In genomic region chr3:153637336-153637735, GRCm38 (mm10) we compare ENCODE assay signal across 22 mouse cellular contexts.
DNase-seq lines count a peak whose midpoint lies in the region; ATAC-seq lines count a peak whose summit lies in the region.
"Had no signal": no experiment of that assay in that cellular context is flagged by ENCODE, and none has a peak within 500 bp of the region (broad histone marks: within the 10 kb centered on the region; RNA-seq: fewer than 3 reads in every experiment).

No protein-coding gene starts in this region.

- H3K27me3 ChIP-seq in forebrain, embryonic 14.5 days (replicated peaks; ENCODE audit: control insufficient read depth, insufficient read depth, low read length) = no peaks in the 10 kb centered on the region
- no peaks in the 10 kb centered on the region for H3K27me3 ChIP-seq in forebrain, embryonic 15.5 days
- no peaks in the 10 kb centered on the region for H3K27me3 ChIP-seq in midbrain, embryonic 15.5 days (replicated peaks)
- no peaks in the 10 kb centered on the region for H3K27me3 ChIP-seq in midbrain, embryonic 16.5 days (ENCODE audit: control insufficient read depth, insufficient read depth, low read depth, low read length)
- H3K27me3 ChIP-seq: embryonic facial prominence, embryonic 12.5 days; forebrain, embryonic 12.5 days; hindbrain, embryonic 13.5 days had no signal

- no peak overlapping the region for H3K9ac ChIP-seq in forebrain, embryonic 14.5 days (ENCODE audit: low read length)
- no peak overlapping the region for H3K9ac ChIP-seq in forebrain, embryonic 15.5 days (replicated peaks)
- H3K9ac ChIP-seq in midbrain, embryonic 15.5 days = no peak overlapping the region
- H3K9ac ChIP-seq in midbrain, embryonic 16.5 days (ENCODE audit: low read depth, low read length) = no peak overlapping the region
- H3K9ac ChIP-seq: embryonic facial prominence, embryonic 12.5 days; forebrain, embryonic 12.5 days; hindbrain, embryonic 13.5 days had no signal

- WGBS in forebrain, embryonic 14.5 days = no CpG with 5 or more reads among the region's 1 CpGs
- WGBS in forebrain, embryonic 15.5 days = 71% methylated on average over 1 of the region's 1 CpGs
- WGBS in midbrain, embryonic 15.5 days = 67% methylated on average over 1 of the region's 1 CpGs
- no CpG with 5 or more reads among the region's 1 CpGs for WGBS in midbrain, embryonic 16.5 days

- no peak for ATAC-seq in forebrain, embryonic 14.5 days
- ATAC-seq in forebrain, embryonic 15.5 days (replicated peaks) = no peak
- ATAC-seq in midbrain, embryonic 15.5 days (replicated peaks) = peak; percentile 44; the same call in 1 of the 2 replicates
- ATAC-seq in midbrain, embryonic 16.5 days = no peak
- ATAC-seq: CD4-positive, CD25-positive, alpha-beta regulatory T cell, adult 4 months; intestine, embryonic 16.5 days had no signal

- peak; percentile 40 for DNase-seq in cerebellum, adult 11-12 months
- DNase-seq in cerebellum, adult 11 months = no peak
- DNase-seq in forebrain, embryonic 14.5 days (ENCODE audit: low spot score) = peak; percentile 23
- no peak for DNase-seq in thymus, postnatal 36 days
- no peak for DNase-seq in embryo, embryonic 10.5 days (ENCODE audit: low spot score)
- DNase-seq: adrenal gland, adult 8-10 months; adrenal gland, postnatal 36 days; B cell, adult 2 months; gastrocnemius, adult 2 months; heart, adult 18-20 months; heart, postnatal 10 days; kidney, adult 2 months had no signal

- no peaks in the 10 kb centered on the region for H3K36me3 ChIP-seq in forebrain, embryonic 14.5 days (ENCODE audit: control insufficient read depth, insufficient read depth, low read length)
- no peaks in the 10 kb centered on the region for H3K36me3 ChIP-seq in forebrain, embryonic 15.5 days
- no peaks in the 10 kb centered on the region for H3K36me3 ChIP-seq in midbrain, embryonic 15.5 days (replicated peaks)
- no peaks in the 10 kb centered on the region for H3K36me3 ChIP-seq in midbrain, embryonic 16.5 days (ENCODE audit: control insufficient read depth, insufficient read depth, low read length)
- H3K36me3 ChIP-seq: embryonic facial prominence, embryonic 12.5 days; forebrain, embryonic 12.5 days; heart, embryonic 10.5 days; hindbrain, embryonic 13.5 days had no signal

- H3K9me3 ChIP-seq in forebrain, embryonic 14.5 days (replicated peaks; ENCODE audit: control insufficient read depth, low read length) = no peaks in the 10 kb centered on the region
- H3K9me3 ChIP-seq in forebrain, embryonic 15.5 days = no peaks in the 10 kb centered on the region
- H3K9me3 ChIP-seq in midbrain, embryonic 15.5 days = no peaks in the 10 kb centered on the region
- no peaks in the 10 kb centered on the region for H3K9me3 ChIP-seq in midbrain, embryonic 16.5 days (replicated peaks; ENCODE audit: control insufficient read depth, low read length, poor library complexity, severe bottlenecking)
- H3K9me3 ChIP-seq: embryonic facial prominence, embryonic 12.5 days; forebrain, embryonic 12.5 days; G1E; heart, embryonic 10.5 days; hindbrain, embryonic 13.5 days had no signal

- no peak overlapping the region for H3K4me2 ChIP-seq in forebrain, embryonic 14.5 days (ENCODE audit: low read length)
- H3K4me2 ChIP-seq in forebrain, embryonic 15.5 days (replicated peaks) = no peak overlapping the region
- H3K4me2 ChIP-seq in midbrain, embryonic 15.5 days = no peak overlapping the region
- no peak overlapping the region for H3K4me2 ChIP-seq in midbrain, embryonic 16.5 days (ENCODE audit: low read length)
- H3K4me2 ChIP-seq: embryonic facial prominence, embryonic 12.5 days; forebrain, embryonic 12.5 days; hindbrain, embryonic 13.5 days had no signal

- no peaks in the 10 kb centered on the region for H3K4me1 ChIP-seq in forebrain, embryonic 14.5 days (ENCODE audit: control insufficient read depth, insufficient read depth, low read length)
- peaks cover 8% of the 10 kb centered on the region for H3K4me1 ChIP-seq in forebrain, embryonic 15.5 days
- H3K4me1 ChIP-seq in midbrain, embryonic 15.5 days = 0 out of 2 replicates have a peak, but pooled peaks cover 6% of the 10 kb centered on the region
- H3K4me1 ChIP-seq in midbrain, embryonic 16.5 days (ENCODE audit: control insufficient read depth, insufficient read depth, low read length) = peaks cover 10% of the 10 kb centered on the region

- H3K27ac ChIP-seq in forebrain, embryonic 14.5 days (ENCODE audit: low read depth, low read length) = no peak overlapping the region
- no peak overlapping the region for H3K27ac ChIP-seq in forebrain, embryonic 15.5 days (replicated peaks)
- H3K27ac ChIP-seq in midbrain, embryonic 15.5 days = no peak overlapping the region
- H3K27ac ChIP-seq in midbrain, embryonic 16.5 days (ENCODE audit: low read length) = no peak overlapping the region
- H3K27ac ChIP-seq: gastrocnemius, adult 2 months; heart, embryonic 10.5 days had no signal

- no peak overlapping the region for H3K4me3 ChIP-seq in forebrain, embryonic 14.5 days (ENCODE audit: low read depth, low read length)
- H3K4me3 ChIP-seq in forebrain, embryonic 15.5 days = no peak overlapping the region
- H3K4me3 ChIP-seq in midbrain, embryonic 15.5 days = no peak overlapping the region
- no peak overlapping the region for H3K4me3 ChIP-seq in midbrain, embryonic 16.5 days (ENCODE audit: low read depth, low read length)
- H3K4me3 ChIP-seq: embryonic facial prominence, embryonic 12.5 days; forebrain, embryonic 12.5 days; gastrocnemius, adult 2 months; heart, embryonic 10.5 days; hindbrain, embryonic 13.5 days had no signal

Comparison
In these comparisons a context has a peak if more than half of its experiments do, and no peak if none do; other contexts are left out.
1. DNase-seq: peak in cerebellum, adult 11-12 months (single experiment) and forebrain, embryonic 14.5 days (single experiment); none in cerebellum, adult 11 months (single experiment), thymus, postnatal 36 days (0 of 2) and embryo, embryonic 10.5 days (single experiment).